Mouse (Mus musculus) liver, embryonic 16.5 days (tissue): ENCODE data around the gene Vezf1. TPM values are rescaled to one million over a fixed set of nuclear protein-coding genes. Genes with fewer than 3 reads are reported as not detected.

Source experiments
- polyA plus RNA-seq: library from polyadenylated mRNA; unstranded; fragments of >200 nt; fragmentation: Nextera tagmentation; extraction: Ambion mirVana; gene quantifications from 2 replicates; pipeline ENCODE4 v1.2.1, GENCODE M21; 2015

Vezf1 gene
- polyA plus RNA-seq, 1 experiment from 2014 or later: 7.7 TPM

Other genes with a start within 250 kb of the Vezf1 start
- gene Lpo, start 240.0 kb upstream of the Vezf1 start, polyA plus RNA-seq: not detected in 2 replicates
- gene Mks1, start 215.1 kb upstream of the Vezf1 start, polyA plus RNA-seq: 1.2 and 1.6 TPM in 2 replicates
- gene Epx, start 192.7 kb upstream of the Vezf1 start, polyA plus RNA-seq: 3.1 and 3.6 TPM in 2 replicates
- not detected in 2 replicates for gene Olfr462, start 176.0 kb upstream of the Vezf1 start, polyA plus RNA-seq
- gene Olfr463, start 170.9 kb upstream of the Vezf1 start, polyA plus RNA-seq: not detected in 2 replicates
- not detected in 2 replicates for gene Olfr464, start 147.3 kb upstream of the Vezf1 start, polyA plus RNA-seq
- gene Dynll2, start 80.7 kb upstream of the Vezf1 start, polyA plus RNA-seq: 5.3 and 6.0 TPM in 2 replicates
- gene Srsf1, start 20.9 kb upstream of the Vezf1 start, polyA plus RNA-seq: 101 and 102 TPM in 2 replicates
- gene Cuedc1, start 29.8 kb downstream of the Vezf1 start, polyA plus RNA-seq: 0.33 and 0.57 TPM in 2 replicates
- 23.5 and 26.1 TPM in 2 replicates for gene Mrps23, start 136.1 kb downstream of the Vezf1 start, polyA plus RNA-seq
- not detected in 2 replicates for gene Ccdc182, start 225.8 kb downstream of the Vezf1 start, polyA plus RNA-seq